Mouse (Mus musculus): ENCODE results near the gene Actl6a.
"Not testable (repeated sequence)": the region's sequence is repeated elsewhere in the genome, so short reads cannot be mapped to it uniquely, and the experiment has no call there.

Actl6a gene

GRCm38 (mm10) chr3:32705647-32706348, at the start of gene Actl6a:
TSS of gene Actl6a (plus strand) at chr3:32706298.
- not testable (repeated sequence) for DNase-seq

- peak; percentile 15 for DNase-seq
These were observed 49.6 kb upstream of the Actl6a start for GRCm38 (mm10) chr3:32656398-32656994.

DNA sequence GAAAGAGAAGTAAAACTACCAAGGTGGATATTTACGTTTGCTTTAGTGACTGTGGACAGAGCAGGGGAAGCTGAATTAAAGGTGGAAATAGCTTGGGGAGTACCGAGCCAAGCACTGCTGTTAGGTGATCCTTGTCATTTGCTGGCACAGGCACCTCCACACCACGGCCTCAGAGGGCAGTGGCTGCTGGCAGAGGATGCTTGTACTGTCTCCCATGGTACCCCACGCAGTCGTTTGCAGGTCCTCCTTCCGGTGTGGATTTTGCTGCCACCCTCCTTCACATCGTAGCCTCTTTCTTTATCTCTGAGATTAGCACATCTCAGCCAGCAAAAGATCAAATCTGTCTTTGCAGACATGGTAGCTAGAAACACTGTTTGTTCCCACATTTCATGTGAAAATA, 47.7 kb upstream of the Actl6a start:
- no peak for DNase-seq

DNA sequence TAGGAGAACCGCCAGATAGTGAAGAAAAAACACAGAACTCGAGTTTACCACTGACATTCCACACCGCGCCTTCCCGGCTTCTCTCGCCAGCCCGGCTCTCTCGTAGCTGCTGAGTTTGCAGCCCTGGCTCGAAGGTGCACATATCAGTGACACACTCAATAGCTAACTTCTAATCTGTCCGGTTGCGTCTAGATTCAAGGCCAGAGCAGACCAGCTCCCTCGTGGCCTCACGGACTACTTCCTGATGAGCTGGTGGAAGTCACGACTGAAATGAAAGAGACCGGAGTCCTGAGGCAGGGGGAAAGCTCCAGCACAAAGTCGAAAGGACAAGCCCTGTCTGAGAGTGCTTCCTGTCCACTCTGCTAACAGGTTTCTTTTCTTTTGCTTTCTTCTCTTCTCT, 47.3 kb upstream of the Actl6a start:
- no peak for DNase-seq

- DNase-seq = no peak
These were observed 46.6 kb upstream of the Actl6a start for GRCm38 (mm10) chr3:32659506-32659905.

- DNase-seq = peak; percentile 13
These were observed 45.8 kb upstream of the Actl6a start for GRCm38 (mm10) chr3:32660276-32660675.

DNA sequence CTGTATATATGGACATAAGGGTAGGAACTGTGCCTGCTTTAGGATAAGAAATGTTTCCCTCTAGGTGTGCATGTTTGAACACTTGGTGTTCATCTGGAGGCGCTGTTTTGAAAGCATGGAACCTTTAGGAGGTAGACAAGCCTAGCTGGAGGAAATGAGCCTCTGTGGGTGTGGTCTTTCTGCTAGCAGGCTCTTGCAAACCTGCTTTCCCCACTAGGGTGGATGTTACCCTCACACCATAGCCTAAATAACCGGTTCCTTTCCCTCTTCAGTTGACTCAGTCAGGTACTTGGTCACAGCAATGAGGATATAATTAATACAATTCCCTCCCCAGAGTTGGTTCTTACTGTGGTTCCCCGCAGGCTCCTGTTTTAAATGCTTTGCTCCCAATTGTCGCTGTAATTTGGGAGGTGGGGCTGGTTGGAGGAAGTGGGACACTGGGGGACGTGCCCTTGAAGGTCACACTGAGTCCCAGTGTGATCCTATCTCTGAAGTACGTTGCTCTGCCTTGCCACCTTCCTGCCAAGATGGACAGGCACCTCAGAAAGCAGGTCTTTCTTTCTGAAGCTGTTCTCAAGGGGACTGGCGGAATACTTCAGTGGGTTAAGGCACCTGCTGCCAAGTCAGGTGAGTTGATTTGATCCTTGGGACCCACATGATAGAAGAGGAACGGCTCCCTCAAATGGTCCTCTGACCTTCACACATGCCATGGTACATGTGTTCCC, 45.1 kb upstream of the Actl6a start:
- DNase-seq = peak; percentile 15

DNA sequence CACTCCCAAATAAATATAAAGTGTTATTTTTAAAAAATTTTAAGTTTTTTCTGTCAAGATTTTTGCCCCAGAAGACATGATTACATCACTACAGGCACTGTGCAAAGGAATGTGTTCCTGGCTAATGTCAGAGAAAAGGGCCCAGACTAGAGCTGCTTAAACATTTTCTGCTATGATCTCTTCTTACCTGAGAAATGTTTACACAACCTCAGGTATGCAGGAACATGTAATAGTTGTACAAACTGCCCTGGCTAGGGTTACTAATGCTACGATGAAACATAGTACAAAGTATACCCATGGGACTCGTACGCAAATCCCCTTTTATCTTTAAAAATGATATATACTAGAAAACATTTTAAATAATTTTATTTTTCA, 44.6 kb upstream of the Actl6a start:
- DNase-seq = no peak

GRCm38 (mm10) chr3:32668256-32668959, 37.7 kb upstream of the Actl6a start:
- DNase-seq = no peak

- no peak for DNase-seq
These were observed 36.9 kb upstream of the Actl6a start for GRCm38 (mm10) chr3:32669211-32669610.

DNA sequence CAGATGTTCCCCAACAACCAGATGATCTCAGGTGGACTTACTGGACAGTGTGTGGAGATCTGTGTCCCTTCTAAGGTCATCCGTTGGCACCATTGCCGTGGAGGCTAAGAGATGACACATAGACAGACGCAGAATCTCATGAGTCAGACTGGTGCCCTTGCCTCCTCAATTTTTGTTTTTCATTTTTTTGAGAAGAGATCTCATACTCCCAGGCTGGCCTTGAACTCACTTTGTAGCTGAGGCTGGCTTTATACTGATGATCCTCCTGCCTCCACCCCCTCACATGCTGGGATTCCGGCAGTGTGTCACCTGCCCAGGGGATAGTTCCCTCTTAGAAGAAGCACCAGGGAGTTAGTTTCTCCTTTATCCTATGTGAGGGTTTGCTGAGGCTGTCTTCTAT, 35.9 kb upstream of the Actl6a start:
- no peak for DNase-seq

DNA sequence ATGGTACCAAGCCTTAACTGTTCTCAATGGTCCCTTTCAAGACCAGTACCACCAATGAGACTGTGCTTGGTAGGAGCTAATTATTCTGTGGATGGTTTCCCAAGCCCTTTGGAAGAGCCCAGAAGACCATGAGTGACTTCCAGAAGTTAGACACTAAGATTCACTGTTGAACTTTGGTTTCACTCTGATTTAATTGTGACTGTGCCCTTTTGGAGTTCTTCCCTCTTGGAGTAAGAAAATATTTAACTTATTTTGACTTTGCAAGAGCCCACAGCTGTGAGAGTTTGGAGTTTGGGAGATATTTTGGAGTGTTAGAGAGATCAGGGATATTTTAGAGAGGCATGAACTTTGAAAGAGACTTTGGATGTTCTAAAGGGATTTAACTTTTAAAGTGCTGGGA, 32.9 kb upstream of the Actl6a start:
- DNase-seq = no peak

DNA sequence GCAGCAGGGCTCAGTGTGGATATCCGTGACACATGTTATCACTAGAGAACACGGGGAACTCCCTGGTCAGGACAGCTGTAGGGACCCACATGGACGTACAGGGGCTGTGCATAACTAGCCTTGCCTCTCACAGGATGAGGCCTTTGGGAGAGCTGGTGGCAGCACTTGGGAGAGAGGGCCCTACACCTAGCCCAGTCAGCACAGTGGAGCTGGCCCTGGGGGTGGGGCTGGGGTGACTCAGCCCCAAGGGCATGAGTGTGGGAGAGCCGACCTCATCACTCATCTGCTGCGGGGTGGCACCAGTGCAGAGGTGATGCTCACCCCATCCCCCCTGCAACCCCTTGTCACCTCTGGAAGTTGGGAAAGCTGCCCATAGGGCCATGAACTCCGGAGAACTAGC, 29.7 kb upstream of the Actl6a start:
- DNase-seq = no peak

DNA sequence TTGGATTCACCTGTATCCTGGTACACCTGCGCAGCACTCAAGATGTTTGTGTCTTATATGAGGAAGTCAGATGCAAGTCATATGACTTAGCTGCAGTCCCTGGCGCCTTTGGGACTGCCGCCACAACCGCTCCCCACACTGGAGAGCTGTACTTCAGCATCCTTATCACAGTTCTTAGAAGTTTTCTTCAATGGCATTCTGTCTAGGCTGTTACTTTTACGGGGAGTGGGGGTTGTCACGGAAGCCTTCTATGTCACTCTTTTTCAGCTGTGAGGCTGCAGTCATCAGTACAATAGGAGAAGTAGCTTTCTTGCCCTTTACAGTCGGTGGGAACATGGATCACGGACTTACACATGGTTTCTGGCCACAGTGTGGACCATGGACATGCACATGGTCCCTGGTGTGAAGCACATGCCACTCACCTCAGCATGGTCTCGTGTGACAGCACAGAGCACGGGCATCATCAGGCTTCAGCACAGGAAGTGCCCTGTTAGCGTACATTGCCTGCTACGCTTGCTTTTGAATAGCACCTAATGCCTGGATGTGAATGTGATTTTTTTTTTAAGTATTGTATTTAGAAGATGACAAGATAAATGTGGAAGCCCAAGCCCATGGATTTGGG, 23.1 kb upstream of the Actl6a start:
- DNase-seq = no peak

GRCm38 (mm10) chr3:32684631-32685030, 21.5 kb upstream of the Actl6a start:
- DNase-seq = no peak

- DNase-seq = no peak
These were observed 19.6 kb upstream of the Actl6a start for GRCm38 (mm10) chr3:32686537-32686936.

DNA sequence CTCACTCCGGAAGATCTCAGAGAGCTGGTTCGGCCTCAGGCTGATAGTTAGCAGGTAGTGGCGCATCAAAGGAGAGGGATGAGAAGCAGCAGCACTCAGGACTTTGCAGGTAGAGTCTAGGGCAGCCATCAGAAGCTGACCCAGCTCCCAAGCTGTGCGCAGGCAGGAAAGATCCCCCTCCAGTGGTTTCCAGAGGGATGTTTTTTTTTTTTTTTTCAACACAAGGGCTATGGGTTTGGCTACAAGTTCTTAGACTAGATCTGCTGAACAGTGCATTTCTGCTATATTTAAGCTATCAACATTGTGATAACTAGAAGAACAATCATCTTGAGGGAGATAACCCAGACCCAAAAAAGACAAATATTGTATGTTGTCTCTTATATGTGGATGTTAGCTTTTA, 18.9 kb upstream of the Actl6a start:
- no peak for DNase-seq

- DNase-seq = no peak
These were observed 16.5 kb upstream of the Actl6a start for GRCm38 (mm10) chr3:32689567-32689999.

- DNase-seq = no peak
These were observed 16.1 kb upstream of the Actl6a start for GRCm38 (mm10) chr3:32690008-32690407.

GRCm38 (mm10) chr3:32690901-32691300, 15.2 kb upstream of the Actl6a start:
- no peak for DNase-seq

GRCm38 (mm10) chr3:32691841-32692240, 14.3 kb upstream of the Actl6a start:
- no peak for DNase-seq

DNA sequence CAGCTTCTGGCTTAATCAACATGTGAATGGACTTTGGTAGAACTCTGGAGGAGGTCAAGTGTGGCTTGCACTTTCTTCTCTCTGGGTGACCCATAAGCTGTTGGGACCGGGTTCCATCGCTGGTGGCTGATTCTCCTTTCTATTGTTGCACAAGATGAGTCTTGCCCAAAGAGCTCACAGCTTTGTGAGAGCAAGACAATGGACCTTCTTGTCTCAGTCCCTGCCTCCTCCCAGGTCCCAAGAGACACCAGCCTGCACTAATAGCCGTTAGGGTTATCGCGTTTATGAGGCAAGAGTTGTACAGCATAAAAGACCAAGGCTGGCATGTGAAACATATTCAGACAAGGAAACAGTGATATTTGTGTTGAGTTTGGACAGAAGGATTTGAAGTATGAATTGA, 11.9 kb upstream of the Actl6a start:
- no peak for DNase-seq

Data from thymus, postnatal 4 days (tissue).